Mouse (Mus musculus): ENCODE measurements around the gene Rag2. TPM values are rescaled to one million over a fixed set of nuclear protein-coding genes. Genes with fewer than 3 reads are reported as not detected.

Rag2 gene
- polyA plus RNA-seq, 1 experiment from 2014 or later = 0.09 TPM

GRCm38 (mm10) chr2:101660536-101660935, 36.0 kb downstream of the Rag2 start:
- ATAC-seq (ENCODE audit: insufficient number of reproducible peaks, insufficient read depth, low FRiP score, low TSS enrichment) = no peak
- no peaks in the 10 kb centered on the region for H3K36me3 ChIP-seq
- H3K4me3 ChIP-seq = no peak overlapping the region
- no peaks in the 10 kb centered on the region for H3K27me3 ChIP-seq
- no peak overlapping the region for H3K4me2 ChIP-seq (replicated peaks)
- WGBS = 72% methylated on average over 2 of the region's 2 CpGs
- H3K9me3 ChIP-seq = no peaks in the 10 kb centered on the region
- no peak overlapping the region for H3K9ac ChIP-seq
- H3K27ac ChIP-seq = no peak overlapping the region
- H3K4me1 ChIP-seq = 0 out of 2 replicates have a peak, but pooled peaks cover 3% of the 10 kb centered on the region

GRCm38 (mm10) chr2:101665058-101665702, 40.7 kb downstream of the Rag2 start:
- Histone ChIP-seq H3K36me3 (no peaks in the 10 kb centered on the region), H3K27me3 (no peaks in the 10 kb centered on the region), H3K9ac (no peak overlapping the region), H3K4me3 (no peak overlapping the region), H3K27ac (no peak overlapping the region), H3K4me2 (replicated peaks) (no peak overlapping the region), H3K9me3 (no peaks in the 10 kb centered on the region), H3K4me1 (0 out of 2 replicates have a peak, but pooled peaks cover 5% of the 10 kb centered on the region)
- 0 out of 2 replicates have a peak, but pooled peaks have one; percentile 69 for ATAC-seq (ENCODE audit: insufficient number of reproducible peaks, insufficient read depth, low FRiP score, low TSS enrichment)
- WGBS = 20% methylated on average over 9 of the region's 9 CpGs

GRCm38 (mm10) chr2:101665703-101666092, 41.2 kb downstream of the Rag2 start:
- no peaks in the 10 kb centered on the region for H3K36me3 ChIP-seq
- no peaks in the 10 kb centered on the region for H3K27me3 ChIP-seq
- no peak overlapping the region for H3K27ac ChIP-seq
- H3K4me1 ChIP-seq = 0 out of 2 replicates have a peak, but pooled peaks cover 5% of the 10 kb centered on the region
- no peak overlapping the region for H3K4me2 ChIP-seq (replicated peaks)
- H3K9ac ChIP-seq = no peak overlapping the region
- no peak overlapping the region for H3K4me3 ChIP-seq
- 87% methylated on average over 3 of the region's 3 CpGs for WGBS
- ATAC-seq (ENCODE audit: insufficient number of reproducible peaks, insufficient read depth, low FRiP score, low TSS enrichment) = no peak
- H3K9me3 ChIP-seq = no peaks in the 10 kb centered on the region

- Histone ChIP-seq H3K4me1 (0 out of 2 replicates have a peak, but pooled peaks cover 5% of the 10 kb centered on the region), H3K9me3 (no peaks in the 10 kb centered on the region), H3K27me3 (no peaks in the 10 kb centered on the region), H3K27ac (no peak overlapping the region), H3K9ac (no peak overlapping the region), H3K4me2 (replicated peaks) (no peak overlapping the region), H3K36me3 (no peaks in the 10 kb centered on the region), H3K4me3 (no peak overlapping the region)
- ATAC-seq (ENCODE audit: insufficient number of reproducible peaks, insufficient read depth, low FRiP score, low TSS enrichment) = no peak
- WGBS = 90% methylated on average over 3 of the region's 3 CpGs
Measured at GRCm38 (mm10) chr2:101668751-101669150, 44.2 kb downstream of the Rag2 start.

GRCm38 (mm10) chr2:101673547-101673946, 49.0 kb downstream of the Rag2 start:
- 81% methylated on average over 3 of the region's 3 CpGs for WGBS
- Histone ChIP-seq H3K27me3 (no peaks in the 10 kb centered on the region), H3K36me3 (no peaks in the 10 kb centered on the region), H3K4me1 (no peaks in the 10 kb centered on the region), H3K9me3 (no peaks in the 10 kb centered on the region), H3K27ac (no peak overlapping the region), H3K4me3 (no peak overlapping the region), H3K9ac (no peak overlapping the region), H3K4me2 (replicated peaks) (no peak overlapping the region)
- ATAC-seq (ENCODE audit: insufficient number of reproducible peaks, insufficient read depth, low FRiP score, low TSS enrichment) = no peak

- Histone ChIP-seq H3K36me3 (peaks cover 3% of the 10 kb centered on the region; the same call in 1 of the 2 replicates), H3K9ac (peak within 1 kb of the TSS; percentile 92), H3K4me1 (peaks cover 5% of the 10 kb centered on the region; the same call in 1 of the 2 replicates), H3K4me3 (peak within 1 kb of the TSS; percentile 99), H3K27me3 (no peaks in the 10 kb centered on the region), H3K4me2 (replicated peaks) (peak within 1 kb of the TSS; percentile 75), H3K9me3 (no peaks in the 10 kb centered on the region), H3K27ac (0 out of 2 replicates have a peak within 1 kb of the TSS, but pooled peaks have one; percentile 30)
- peak; percentile 85 for ATAC-seq (ENCODE audit: insufficient number of reproducible peaks, insufficient read depth, low FRiP score, low TSS enrichment)
- under 1% methylated on average over 63 of the region's 68 CpGs for WGBS
Measured at GRCm38 (mm10) chr2:101678236-101679021, 53.9 kb downstream of the Rag2 start, which contains the start of gene Traf6. Traf6 (plus strand) TSS chr2:101678429.

- Histone ChIP-seq H3K27me3 (no peaks in the 10 kb centered on the region), H3K4me3 (peak overlapping the region; percentile 99), H3K36me3 (peaks cover 4% of the 10 kb centered on the region; the same call in 1 of the 2 replicates), H3K4me1 (peaks cover 5% of the 10 kb centered on the region; the same call in 1 of the 2 replicates), H3K9me3 (no peaks in the 10 kb centered on the region), H3K4me2 (replicated peaks) (peak overlapping the region; percentile 75), H3K9ac (peak overlapping the region; percentile 92), H3K27ac (no peak overlapping the region)
- WGBS = 2% methylated on average over 15 of the region's 15 CpGs
- ATAC-seq (ENCODE audit: insufficient number of reproducible peaks, insufficient read depth, low FRiP score, low TSS enrichment) = no peak; the same call in 1 of the 2 replicates
Measured at GRCm38 (mm10) chr2:101679164-101679784, 54.8 kb downstream of the Rag2 start.

Other genes with a start within 250 kb of the Rag2 start
- 0.60 and 0.81 TPM in 2 replicates for gene Rag1, start 24.8 kb downstream of the Rag2 start, polyA plus RNA-seq (2016; fragmentation: Nextera tagmentation; extraction: Ambion mirVana)
- gene B230118H07Rik, start 24.8 kb downstream of the Rag2 start, polyA plus RNA-seq (2016; fragmentation: Nextera tagmentation; extraction: Ambion mirVana) = 59.3 and 59.9 TPM in 2 replicates
- 10.4 and 11.4 TPM in 2 replicates for gene Traf6, start 53.7 kb downstream of the Rag2 start, polyA plus RNA-seq (2016; fragmentation: Nextera tagmentation; extraction: Ambion mirVana)